Mouse (Mus musculus): ENCODE measurements around the gene Mylip. TPM values are rescaled to one million over a fixed set of nuclear protein-coding genes. Genes with fewer than 3 reads are reported as not detected.
A peak's percentile ranks its signal among the peaks of the same experiment; 100 is the strongest.

Mylip gene
- total RNA-seq, 2 experiments from 2014 or later = 29.1 to 32.8 TPM

DNA sequence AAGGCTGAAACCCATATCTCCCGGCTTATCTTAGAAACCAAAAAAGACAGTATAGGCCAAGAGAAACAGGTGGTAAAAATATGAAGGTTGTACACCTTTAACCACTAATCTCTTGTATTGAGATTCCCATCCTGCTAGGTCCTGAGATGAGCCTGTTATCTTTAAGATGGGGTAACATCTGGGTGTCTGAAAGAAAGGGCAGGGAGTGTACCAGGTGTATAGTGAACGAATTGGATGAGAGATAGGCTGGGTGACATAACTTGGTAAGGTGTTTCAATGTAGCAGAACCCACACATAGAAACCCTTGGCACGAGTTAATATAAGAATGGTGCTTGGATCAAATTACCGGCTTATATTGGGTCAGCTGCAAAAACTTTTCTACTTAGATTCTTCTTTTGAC lies 653 bp upstream of the Mylip start:
- intact Hi-C loops (cut with DNase I) = loop anchor here (5.0 kb wide), 1 partner anchor 357 kb away; no protein-coding TSS in a partner anchor
- DNase-seq (ENCODE audit: extremely low spot score in 1 of 2, low spot score in 2 of 2) = no peak

DNA sequence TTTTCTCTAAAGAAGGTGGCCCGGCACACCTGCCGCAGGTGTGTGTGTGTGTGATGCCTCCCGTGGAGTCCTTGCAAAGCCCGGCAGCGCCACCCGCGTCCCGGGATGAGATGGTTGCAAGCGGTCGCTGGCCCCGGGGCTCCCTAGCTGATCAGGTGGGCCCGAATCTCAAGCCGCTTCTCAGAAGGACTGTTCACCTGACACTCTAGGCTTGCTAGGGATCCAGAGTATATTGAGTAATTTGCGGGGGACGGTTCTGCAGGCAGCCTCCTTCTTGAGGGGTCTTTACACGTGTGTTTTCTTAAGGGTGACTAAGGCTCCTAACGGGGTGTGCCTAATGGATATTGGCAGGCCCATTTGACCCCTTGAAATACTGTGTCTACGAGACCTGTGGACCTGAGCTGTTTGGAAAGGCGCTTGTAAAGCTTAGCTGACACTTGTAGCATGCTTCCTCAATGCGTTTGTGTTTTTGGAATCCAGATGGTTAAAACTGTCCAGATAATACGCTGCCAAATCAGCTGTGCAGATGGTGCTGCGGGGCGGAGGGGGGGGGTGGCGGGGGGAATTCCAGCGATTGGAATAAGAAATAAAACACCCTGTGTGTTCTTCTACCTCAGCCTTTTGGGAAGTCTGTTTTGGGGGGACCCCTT lies 895 bp downstream of the Mylip start:
- DNase-seq (ENCODE audit: extremely low spot score in 1 of 2, low spot score in 2 of 2) = peak in 1 of 2 experiments; percentile 68
- intact Hi-C loops (cut with DNase I) = loop anchor here (5.0 kb wide), 2 partner anchors 77 to 103 kb away; no protein-coding TSS in a partner anchor

DNA sequence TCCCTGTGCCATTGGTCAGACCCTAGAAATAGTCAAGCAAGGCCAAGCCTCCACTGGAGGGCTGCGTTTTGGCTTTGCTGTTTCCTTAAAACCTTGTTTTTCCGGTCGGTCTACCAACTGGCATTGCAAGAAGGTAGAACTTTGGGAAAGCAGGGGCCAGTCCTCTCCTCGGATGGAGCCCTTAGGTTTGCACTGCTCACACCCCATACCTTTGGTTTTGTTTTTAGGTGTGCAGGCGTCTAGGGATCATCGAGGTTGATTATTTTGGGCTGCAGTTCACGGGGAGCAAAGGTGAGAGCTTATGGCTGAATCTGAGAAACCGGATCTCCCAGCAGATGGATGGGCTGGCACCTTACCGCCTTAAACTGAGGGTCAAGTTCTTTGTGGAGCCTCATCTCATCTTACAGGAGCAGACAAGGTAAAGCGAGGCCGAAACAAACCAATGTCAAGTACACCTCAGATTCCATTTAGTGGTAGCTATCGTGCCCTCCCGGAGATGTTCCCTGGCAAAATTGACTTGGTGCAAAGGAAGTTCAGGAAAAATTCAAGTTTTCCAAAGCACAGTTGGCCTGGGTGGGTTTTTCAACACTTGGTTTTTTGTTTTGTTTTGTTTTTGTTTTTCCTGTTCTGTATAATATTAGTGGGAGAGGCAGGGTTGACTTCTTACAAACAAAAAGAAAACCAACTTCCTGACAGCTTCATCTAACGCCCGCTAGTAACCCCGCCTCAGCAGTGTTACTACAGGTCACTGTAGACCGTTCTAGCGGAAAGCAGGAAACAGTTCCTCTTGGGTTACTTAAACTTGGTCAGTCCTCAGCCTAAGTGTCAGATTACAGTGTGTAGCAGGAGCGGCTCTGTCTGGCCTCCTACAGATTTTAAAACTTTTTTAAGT lies 1.7 kb downstream of the Mylip start:
- DNase-seq (ENCODE audit: extremely low spot score in 1 of 2, low spot score in 2 of 2) = no peak
- intact Hi-C loops (cut with DNase I) = loop anchor here (5.0 kb wide), 2 partner anchors 76 to 104 kb away; no protein-coding TSS in a partner anchor

DNA sequence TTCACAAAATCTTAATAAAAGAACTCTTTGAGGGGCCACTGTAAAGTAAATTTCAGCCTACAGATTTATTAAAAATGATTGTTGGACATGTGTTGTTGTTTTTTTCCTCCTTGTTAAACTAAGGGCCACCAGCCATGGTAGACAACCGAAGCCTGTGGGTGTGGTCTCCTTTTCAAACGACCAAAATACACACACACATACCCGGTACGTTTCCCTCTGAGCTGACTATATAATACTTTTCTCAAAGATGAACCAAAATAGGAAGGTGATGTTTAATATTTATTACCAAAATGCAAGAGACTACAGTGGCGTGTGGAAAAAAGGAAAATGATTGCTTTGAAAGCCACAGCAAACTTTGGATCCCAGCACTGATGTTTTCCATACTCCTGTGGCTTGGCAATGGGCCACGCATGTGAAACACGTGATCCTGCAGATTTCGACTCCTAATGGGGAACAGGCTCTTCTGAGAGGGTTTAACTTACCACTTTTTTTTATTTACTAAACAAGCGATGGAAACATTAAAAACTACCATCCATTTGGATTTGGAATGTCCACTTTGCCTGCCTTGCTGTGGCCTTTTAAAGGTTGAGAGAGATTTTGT lies 2.4 kb downstream of the Mylip start:
- peak in 1 of 2 experiments; percentile 77 for DNase-seq (ENCODE audit: extremely low spot score in 1 of 2, low spot score in 2 of 2)
- intact Hi-C loops (cut with DNase I) = loop anchor here (5.0 kb wide), 2 partner anchors 75 to 105 kb away; no protein-coding TSS in a partner anchor

DNA sequence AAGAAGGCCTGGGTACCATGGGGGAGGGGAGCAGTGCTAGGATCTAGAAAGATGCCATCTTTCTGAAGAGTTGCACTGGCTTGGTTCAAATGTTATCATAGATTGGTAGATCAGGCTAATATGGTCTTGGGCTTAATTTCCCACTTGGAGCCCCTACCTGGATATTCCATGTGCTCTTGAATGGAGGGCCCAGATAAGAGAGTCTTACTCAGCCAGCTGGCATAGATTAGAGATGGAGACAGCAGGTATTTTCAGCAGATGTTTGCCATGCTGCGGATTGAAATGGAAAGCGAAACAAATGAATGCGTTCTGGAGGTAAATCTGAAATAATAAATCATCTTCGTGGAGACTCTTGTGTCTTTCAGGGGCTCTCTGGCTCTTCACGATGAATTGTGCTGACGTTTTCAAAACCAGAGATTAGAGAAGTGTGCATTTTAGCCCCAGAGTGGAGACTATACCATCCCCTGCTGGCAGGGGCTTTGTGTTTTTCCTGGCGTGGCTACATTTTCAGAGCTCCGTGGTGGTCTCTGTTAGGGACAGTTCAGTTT lies 4.8 kb downstream of the Mylip start:
- intact Hi-C loops (cut with DNase I) = loop anchor here (5.0 kb wide), 2 partner anchors 73 to 107 kb away; no protein-coding TSS in a partner anchor
- DNase-seq (ENCODE audit: extremely low spot score in 1 of 2, low spot score in 2 of 2) = no peak

DNA sequence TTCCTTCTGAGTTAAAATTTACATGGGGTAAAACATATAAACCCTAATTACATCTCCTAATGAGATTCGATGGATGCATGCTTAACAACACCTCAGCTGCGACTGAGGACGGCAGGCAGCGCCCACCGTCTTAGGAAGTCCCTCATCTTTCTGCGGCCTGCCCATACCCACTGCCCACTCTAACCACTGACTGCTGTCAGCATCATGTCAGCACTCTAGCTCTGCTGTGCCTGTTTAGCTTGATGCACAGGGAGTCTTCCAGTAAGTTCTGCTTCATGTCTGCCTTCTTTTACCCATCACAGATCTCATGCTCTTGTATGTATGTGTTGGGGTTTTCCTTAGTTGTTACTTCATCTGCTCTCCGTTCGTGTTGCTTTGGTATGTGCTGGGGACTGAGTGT lies 7.2 kb downstream of the Mylip start:
- DNase-seq (ENCODE audit: extremely low spot score in 1 of 2, low spot score in 2 of 2) = no peak
- intact Hi-C loops (cut with DNase I) = no loop called here

DNA sequence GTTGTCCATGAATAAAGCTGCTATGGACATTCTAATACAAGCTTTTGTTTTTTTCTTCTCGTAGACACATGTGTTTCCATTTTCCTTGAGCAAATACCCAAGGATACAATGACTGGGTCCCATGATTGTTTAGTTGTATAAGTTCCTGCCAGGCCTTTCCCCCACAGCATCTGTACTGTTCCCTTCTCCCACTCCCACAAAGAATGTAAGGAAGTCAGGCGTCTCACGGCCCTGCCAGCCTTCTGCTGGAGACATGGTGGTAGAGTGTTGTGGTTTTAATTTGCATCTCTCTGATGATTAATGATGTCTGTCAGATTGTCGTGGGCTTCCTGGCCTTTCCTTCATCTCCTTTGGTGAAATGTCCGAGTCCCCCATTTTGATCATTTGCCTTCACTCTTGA lies 7.7 kb downstream of the Mylip start:
- intact Hi-C loops (cut with DNase I) = no loop called here
- no peak for DNase-seq (ENCODE audit: extremely low spot score in 1 of 2, low spot score in 2 of 2)

DNA sequence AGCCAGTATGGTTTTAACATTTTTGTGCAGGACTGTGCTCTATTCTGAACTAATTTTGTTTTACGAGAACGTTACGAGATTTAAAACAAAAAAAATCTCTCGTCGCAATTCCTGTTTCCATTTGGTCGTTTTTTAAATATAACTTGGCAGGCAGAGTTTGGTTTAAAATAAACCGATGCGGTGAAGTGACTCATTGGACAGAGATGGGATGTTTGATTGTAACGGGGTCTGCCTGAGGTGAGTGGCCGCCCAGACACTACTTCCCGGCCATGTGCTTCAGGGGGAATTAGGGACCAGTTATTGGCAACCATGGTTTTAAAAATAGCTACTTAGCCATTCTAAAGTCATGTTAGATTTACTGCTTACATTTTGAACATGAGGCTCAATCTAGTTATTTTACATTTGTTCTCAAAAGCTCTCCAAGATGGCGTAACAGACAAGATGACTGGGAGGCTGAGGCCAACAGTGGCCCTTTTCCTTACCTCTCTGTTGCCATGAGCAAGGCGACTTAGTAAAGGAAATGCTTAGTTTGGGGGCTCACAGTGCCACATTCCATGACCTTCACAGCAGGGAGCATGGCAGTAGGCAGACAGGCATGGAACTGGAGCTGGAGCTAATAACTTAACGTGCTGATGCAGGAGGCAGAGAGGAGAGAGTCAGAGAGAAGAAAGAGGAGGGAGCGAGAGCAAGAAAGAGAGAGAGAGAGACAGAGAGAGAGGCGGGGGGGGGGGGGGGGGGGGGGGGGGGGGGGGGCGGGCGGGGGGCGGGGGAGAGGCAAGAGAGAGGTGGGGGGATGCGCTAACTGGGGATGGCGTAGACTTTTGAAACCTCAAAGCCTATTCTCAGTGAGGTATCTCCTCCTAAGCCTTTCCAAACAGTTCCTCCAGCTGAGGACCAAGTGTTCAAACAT lies 8.6 kb downstream of the Mylip start:
- intact Hi-C loops (cut with DNase I) = no loop called here
- no peak for DNase-seq (ENCODE audit: extremely low spot score in 1 of 2, low spot score in 2 of 2)

DNA sequence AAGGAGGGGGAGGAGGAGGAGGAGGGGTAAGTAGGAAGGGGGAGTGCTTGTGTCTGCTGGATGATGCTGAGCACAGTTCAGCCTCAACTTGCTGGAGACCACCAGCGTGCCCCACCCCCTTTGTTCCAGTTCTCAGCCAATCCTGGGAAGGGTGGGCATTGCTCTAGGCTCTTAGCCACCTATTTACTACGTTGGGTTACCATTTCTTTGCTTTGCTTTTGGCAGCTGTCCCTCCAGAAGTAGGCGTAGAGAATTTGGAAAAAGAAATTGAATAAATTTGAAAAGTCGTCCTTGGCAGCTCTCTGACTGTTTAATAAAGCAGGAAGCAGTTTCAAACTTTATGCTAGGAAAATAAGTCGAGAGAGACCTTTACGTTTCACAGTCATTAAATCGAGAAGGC lies 11.2 kb downstream of the Mylip start:
- intact Hi-C loops (cut with DNase I) = no loop called here
- peak; percentile 48 to 56 for DNase-seq (ENCODE audit: extremely low spot score in 1 of 2, low spot score in 2 of 2)

DNA sequence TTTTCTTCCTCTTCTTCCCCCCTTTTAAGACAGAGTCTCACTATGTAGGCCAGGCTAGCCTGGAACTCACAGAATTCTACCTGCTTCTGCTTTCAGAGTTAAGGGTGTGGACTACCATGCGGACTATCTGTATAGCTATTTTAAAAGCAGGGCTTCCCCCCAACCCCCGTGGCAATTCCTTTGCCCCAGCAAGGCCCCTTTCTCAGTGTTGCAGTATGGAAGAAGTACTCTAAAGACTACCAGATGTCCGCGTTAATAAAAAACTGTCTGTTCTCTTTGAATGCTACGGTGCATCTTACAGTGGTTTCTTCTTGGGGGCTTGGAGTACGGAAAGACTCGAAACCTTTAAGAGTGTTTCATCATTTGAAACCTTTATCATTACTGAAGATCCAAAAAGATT lies 12.3 kb downstream of the Mylip start:
- intact Hi-C loops (cut with DNase I) = no loop called here
- no peak for DNase-seq (ENCODE audit: extremely low spot score in 1 of 2, low spot score in 2 of 2)

DNA sequence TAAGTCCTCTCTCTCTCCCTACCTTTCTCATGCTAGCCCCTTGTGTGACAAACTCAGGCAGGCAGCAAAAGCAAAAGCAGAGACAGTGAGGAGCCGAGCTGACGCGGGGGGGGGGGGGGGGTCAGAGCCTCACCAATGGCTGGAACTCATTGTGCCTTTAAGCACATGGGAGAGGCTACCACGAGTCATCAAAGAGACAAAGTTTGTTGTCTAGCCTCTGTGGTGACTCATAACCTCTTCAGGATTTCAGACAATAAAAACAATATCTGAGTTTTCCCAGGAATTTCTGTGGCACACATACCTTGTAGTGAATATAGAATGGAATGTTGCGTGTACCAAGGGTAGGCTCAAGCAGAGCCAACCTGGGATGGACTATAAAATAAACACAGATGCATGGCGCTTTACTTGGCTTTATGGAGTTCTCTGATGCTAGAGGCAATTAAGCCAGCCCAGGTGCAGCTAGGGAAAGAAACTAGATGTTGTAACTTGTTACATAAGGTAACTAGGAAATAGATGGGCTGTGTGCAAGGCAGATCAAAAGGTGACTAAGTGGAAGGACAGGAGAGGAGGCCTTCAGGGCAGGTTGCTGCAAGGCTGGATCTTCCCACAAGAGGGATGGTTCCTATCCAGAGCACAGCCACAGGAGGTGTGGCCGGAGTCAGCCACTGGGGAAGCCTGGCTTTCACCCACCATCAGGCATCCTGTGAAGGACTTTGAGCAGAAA lies 12.9 kb downstream of the Mylip start:
- intact Hi-C loops (cut with DNase I) = no loop called here
- no peak for DNase-seq (ENCODE audit: extremely low spot score in 1 of 2, low spot score in 2 of 2)

DNA sequence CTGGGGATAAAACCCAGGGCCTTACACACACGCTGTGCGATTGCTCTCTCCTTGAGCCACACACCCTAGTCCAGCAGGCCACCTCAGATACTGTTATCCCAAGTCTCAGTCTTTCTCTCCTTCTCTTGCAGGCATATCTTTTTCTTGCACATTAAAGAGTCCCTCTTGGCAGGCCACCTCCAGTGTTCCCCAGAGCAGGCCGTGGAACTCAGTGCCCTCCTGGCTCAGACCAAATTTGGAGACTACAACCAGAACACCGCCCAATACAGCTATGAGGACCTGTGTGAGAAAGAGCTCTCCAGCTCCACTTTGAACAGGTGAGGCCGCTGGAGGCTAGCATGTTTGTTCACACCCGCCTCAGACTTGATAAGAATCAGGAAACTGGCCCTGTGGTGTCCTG lies 14.7 kb downstream of the Mylip start:
- DNase-seq (ENCODE audit: extremely low spot score in 1 of 2, low spot score in 2 of 2) = no peak
- intact Hi-C loops (cut with DNase I) = no loop called here

DNA sequence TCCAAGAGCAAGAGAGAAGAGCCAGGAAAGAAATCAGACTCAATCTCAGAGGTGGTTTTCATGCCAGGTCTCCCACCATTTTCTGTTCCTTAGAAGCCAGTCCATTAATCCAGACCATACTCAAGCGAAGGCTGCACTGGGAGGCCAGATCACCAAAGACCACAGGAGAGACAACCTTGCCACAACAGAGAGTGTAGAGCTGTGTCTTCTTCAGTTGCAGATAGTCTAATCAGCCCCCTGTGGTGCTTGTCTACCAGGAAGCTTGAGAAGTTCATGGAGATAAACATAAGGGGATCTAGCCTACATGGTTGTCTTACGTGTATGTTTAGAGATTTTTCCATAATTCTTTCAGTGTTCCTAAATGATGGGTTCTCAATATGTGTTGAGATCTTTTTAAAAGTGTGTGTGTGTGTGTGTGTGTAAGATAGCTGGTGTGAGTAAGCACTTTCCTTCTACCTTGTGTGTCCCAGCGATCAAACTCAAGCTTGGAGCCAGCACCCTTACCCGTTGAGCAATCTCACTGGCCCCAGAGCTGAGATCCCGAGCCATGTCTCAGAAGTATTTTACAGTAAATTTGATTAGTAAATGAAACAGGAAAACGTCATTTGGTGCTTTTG lies 15.8 kb downstream of the Mylip start:
- no peak for DNase-seq (ENCODE audit: extremely low spot score in 1 of 2, low spot score in 2 of 2)
- intact Hi-C loops (cut with DNase I) = no loop called here

DNA sequence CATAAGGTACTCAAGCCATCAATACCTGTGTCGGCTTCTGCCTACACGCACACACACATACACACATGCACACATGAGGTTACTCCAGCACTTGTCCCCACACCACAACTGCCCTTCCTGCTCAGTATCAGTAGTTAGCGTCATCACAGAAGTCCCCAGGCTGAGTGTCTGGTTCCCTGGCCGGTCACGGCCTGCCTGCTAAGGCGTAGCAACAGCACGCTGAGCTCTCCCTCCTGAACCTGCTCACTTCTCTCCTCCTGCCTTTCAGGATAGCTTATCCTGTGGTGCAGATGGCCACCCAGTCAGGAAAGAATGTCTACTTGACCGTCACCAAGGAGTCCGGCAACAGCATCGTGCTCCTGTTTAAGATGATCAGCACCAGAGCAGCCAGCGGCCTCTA lies 16.7 kb downstream of the Mylip start:
- no peak for DNase-seq (ENCODE audit: extremely low spot score in 1 of 2, low spot score in 2 of 2)
- intact Hi-C loops (cut with DNase I) = no loop called here

DNA sequence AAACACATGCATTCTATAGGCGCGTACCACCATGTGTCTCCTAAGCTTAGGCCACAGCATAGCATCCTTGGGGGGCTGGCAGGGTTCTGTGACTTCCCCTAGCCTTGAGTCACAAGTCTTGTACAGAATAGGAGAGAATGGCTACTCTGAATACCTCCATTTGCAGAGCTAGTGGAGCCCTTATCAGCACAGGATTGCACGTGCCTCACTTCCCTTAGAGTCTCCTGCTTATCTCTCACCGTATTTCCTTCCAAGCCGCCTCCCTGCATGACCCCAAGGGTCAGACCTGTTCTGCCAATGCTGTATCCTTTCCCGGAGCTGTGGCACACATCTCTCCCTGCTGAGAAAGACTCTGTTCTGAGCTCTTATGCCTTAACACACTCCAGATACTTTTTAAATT lies 17.2 kb downstream of the Mylip start:
- intact Hi-C loops (cut with DNase I) = no loop called here
- no peak for DNase-seq (ENCODE audit: extremely low spot score in 1 of 2, low spot score in 2 of 2)

DNA sequence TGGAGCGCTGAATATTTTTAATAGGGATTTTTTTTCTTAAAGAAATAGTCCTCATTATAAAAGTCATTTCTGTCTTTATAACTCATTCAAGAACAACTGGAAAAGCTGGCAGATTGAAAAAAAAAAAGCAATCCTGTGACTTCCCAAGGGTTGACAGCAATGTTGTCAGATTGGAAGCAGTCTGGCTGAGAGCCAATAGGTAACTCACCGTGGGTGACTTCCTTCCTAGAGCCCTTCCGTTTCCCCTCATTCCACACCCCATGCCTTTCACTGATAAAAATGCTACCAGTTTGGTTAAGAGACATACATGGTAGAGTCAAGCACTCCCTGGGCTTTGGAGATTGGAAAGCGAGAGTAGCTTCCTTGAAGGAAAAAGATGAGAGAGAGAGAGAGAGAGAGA lies 21.4 kb downstream of the Mylip start:
- intact Hi-C loops (cut with DNase I) = no loop called here
- DNase-seq (ENCODE audit: extremely low spot score in 1 of 2, low spot score in 2 of 2) = no peak

DNA sequence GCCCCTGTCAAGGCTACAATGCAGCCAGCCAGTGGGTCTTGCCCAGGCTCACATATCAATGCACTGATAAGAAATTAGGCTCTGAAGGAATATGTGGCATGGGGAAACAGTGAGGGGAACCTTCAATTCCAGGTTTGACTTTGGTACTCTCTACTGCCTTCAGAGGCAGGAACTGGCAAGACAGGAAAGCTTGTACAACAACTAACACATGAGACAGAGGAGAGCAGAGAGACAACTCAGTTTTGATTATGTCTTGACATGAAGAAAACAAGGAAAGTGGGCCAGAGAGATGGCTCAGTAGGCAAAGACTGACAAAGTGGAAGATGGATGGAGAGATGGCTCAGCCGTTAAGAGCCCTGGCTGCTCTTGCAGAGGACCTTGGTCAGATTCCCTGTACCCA lies 23.5 kb downstream of the Mylip start:
- intact Hi-C loops (cut with DNase I) = no loop called here
- DNase-seq (ENCODE audit: extremely low spot score in 1 of 2, low spot score in 2 of 2) = no peak

Data from left cerebral cortex, postnatal 10 days (tissue).